Mouse (Mus musculus): ENCODE results near the gene Slitrk3.
"Not testable (repeated sequence)": the region's sequence is repeated elsewhere in the genome, so short reads cannot be mapped to it uniquely, and the experiment has no call there.

The Slitrk3 gene

DNA sequence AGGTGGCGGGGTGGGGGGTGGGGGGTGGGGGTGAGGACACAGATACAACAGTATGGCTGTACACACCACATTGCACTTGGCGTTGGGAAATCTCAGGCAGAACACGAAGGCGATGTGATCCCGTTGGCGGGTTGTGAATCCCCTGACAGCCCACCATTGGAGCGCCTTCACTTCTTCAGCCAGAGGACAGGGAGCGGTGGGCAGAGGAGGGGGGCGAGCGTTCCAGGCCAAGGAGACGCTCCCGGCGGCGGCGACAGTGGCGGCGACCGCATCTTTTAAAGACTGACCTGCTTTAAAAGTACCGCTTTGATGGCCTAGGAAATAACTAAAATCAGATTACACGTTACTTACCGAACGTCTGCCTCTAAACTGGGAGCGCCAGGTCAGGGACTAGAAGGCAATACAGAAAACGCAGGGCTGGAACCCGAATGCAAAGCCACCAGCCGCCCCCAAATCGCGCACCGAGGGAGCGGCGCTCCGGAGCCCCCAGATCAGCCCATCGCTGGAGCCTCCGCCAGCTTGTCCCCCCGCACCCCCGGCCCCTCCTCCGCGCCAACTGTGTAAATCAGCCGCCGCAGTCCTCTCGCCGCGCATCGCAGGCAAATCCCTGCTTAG lies at the start of gene Slitrk3:
TSS of gene Slitrk3 (minus strand) at position 607 of the 615 bp plus-strand sequence.
- no peak for DNase-seq (ENCODE audit: low read depth)

DNA sequence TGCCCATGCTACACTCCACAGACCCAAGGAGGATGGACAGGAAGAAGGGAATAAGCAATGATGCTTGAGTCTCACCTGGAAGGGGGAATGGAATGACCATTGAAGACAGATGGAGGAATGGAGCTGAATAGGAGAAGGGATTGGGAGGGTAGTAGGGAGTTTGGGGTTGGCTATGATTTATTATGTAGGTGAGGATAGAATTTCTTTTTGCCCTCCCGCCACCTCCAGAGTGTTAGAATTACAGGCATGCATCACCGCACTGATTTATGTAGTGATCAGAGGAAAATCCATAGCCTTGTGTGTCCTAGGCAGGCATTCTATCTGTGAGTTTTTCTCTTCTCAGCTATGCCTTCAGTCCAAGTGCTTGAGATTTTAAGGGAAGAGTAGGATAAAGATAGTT lies 36.8 kb upstream of the Slitrk3 start:
- DNase-seq (ENCODE audit: low read depth): not testable (repeated sequence)

DNA sequence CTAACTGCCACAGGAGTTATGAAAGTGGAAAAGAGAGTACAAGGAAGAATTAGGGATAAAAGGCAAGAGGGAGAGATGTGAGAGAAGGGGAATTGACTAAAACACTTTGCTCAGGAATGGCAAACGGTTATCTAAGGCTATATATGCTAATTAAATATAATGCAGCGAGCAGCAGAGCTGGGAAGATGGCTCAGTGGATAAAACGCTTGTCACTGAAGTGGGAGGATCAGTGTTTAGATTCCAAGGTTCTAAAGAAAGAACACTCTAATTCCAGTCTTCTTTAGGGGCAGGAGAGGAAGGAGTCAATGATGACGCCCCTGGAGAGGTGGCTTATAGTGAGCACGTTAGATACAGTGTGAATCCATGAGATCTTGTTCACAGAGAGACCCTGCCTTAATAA lies 27.0 kb upstream of the Slitrk3 start:
- DNase-seq (ENCODE audit: low read depth): no peak

DNA sequence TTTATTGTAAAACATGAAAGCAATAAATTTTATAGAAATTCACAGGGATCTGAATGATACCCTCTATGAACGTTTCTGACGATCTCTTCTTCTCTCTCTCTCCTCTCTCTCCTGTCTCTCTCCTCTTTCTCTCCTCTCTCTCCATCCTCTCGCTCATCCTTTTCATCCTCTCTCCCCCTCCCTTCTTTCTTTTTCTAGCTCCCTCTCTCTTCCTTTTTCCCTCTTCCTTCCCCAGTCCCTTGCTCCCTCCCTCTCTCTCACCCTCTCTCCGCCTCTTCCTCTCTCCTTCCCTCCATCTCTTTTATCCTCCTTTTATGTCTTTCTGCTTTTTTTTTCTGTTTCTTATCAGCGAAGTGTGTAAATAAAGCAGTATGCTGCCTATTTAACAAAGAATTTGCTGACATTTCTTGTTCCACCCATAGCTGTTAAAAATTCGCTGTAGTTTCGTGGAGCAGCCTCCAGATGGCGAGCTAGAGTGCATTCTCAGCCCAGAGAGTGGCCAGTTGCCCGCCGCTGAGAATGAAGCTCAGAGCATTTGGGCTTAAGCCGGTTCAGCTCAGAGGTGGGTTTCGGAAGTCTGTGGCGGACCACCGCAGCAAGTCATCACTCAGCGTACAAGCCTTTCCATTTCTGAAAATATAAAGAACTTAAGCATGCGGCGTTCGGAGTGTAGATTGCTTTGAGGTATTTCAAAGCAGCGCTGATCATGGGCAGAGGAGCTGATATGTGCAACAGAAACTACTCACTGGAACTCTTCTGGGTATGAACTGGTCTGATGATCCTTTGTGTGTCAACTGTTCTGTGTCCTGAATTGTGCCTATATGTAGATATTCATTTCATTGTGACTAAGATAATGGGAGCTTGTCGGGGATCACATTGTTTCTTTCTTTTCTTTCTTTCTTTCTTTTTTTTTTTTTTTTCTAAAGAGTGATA lies 8.5 kb upstream of the Slitrk3 start:
- peak; percentile 27 for DNase-seq (ENCODE audit: low read depth)

DNA sequence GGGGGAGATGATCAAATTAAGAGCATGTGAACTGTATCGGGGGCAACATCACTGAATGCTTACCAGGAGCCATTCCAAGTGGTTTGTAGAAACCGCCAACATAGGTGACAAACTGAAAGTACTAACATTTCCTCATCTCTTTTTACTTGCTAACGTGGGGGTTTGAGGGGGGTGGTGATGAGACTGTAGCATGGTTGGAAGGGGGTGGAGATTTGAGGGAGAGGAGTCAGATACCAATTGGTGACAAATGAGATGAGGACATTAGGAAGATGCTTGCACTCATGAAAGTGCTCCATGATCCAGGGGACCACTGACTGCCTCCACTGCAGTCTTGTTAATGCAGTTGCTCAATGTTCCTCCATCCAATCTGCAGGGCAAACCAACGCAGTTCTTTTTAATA lies 587 bp upstream of the Slitrk3 start:
- no peak for DNase-seq (ENCODE audit: low read depth)

DNA sequence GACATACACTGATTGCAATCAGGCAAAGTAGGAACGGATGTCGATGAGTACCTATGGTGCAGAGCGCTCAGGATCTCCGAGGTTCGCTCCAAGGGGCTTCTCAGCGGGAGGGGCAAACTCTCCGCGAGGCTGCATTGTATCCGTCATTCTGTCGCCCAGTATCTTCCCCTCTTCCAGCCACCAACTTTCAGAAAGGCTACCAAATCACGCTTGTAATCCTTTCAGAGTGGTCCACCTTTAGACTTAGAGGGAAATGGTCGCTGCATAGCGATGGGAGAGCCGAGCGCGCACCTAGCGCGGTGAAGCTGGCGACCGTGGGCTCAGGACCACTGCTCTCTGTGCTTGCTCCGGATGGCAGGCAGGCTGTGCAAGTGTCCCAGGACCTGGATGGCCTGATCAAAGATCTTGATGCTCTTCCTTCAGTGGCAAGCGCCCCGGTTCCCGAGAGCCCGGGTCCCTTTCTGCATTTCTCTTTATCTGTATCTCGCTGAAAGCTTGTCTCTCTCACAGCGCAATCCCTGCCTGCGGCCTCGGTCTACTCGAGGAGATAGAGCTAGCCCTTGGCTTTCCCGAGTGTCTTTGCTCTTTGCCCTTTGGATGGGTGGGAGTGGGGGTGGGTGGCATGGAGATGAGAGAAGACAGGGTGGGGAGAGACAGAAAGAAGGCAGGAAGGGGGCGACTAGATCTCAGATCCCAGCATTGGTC lies 959 bp downstream of the Slitrk3 start:
- DNase-seq (ENCODE audit: low read depth): no peak

DNA sequence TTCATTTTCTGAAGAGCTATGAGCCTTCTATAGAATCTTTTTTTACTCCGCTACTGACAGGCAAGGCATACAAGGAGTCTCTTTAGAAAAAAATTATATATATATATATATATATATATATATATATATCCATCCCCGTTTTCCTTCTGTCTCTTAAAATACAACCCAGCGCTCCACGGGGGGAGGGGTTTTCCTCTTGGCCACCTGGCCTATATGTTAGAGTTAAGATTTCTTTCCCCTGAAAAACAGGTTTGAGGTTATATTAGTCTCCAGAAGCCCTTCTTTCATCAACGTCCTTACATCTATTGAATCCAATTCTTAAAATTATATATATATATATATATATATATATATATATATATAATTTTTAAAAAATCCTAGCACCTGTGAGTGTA lies 1.6 kb downstream of the Slitrk3 start:
- no peak for DNase-seq (ENCODE audit: low read depth)

DNA sequence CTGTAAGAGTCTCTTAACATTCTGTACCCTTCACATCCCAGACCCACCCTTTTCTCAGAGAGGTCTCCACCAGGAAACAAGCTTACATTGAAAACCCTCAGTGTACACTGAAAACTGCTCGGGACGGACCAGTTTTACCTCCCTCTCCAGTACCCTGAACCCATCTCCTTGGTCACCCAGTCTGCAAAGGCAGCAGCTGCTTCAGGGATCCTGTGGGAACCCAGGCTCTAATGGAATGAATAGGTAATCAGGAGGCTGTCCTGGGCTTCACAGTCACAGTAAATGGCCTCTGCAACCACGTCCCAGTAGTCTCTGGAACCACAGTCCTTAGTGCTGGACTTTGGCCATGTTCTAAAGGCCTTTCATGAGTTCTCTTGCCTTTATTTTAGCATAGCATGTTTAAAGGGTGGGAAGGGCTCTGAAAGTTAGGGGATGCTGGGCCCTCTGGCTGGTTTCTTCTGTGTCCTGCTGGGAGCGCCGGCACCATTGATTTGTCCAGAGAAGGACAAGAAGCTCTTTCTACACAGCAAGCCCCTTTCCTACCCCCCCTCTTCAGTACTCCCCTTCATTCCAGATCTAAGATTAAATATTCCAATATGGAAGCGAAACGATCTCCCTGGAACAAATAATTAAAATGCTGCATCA lies 2.1 kb downstream of the Slitrk3 start:
- no peak for DNase-seq (ENCODE audit: low read depth)

DNA sequence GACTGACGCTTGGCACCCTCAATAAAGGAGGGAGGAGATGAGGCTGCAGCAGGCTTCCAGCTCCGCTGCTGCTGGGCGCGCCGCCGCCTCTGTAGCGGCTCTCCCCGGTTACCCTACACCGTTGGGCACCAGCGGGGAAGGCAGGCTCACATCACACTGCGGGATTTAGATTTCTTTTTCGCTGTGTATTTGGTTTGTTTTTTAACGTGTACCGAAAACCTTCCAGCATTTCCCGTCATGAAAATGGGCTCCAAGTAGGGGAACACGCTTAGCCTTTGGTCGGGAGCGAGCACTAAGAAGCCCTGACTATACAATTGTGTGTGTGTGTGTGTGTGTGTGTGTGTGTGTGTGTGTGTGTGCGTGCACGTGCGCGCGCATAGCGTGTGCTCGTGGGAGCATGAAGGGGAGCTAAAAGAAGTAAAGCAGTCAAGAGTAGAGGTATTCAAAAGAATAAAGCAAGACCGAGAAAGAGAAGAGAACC lies 4.1 kb downstream of the Slitrk3 start:
- DNase-seq (ENCODE audit: low read depth): no peak

DNA sequence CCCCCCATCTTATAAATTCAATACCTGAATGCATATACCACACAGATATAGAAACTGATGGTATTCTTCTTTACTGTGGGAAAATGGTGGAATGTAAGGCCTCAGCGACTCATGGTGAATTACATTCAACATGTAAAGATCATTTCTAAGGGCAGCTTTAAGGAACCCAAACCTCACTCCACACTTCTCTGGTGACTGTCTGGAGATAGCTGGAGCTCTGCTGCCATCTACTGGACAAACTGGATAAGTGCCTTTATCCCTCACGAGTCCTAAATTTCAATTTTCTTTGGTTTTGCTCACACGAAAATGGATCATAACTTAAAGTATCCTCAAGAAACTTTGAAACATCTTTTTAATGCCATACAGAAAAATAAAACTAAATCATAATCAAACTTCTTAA lies 11.4 kb downstream of the Slitrk3 start:
- DNase-seq (ENCODE audit: low read depth): peak; percentile 66

DNA sequence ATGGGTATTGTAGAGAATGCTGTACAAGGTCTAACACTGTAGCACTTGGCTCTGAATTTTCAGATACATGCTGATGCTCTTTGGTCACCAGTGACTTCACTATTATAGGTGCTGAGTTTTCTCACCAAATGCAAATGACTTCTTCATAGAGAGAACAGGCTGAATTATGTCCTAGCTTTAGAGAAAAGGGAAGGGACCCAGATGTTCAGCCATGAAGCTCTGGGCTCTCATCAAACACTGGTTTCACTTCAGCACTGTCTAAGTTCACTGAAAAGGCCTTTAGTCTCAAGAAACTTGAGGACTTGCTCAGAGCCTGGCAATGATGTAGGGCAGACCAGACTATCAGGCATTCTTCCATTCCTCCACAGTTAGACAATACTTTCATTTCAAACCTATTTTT lies 15.3 kb downstream of the Slitrk3 start:
- DNase-seq (ENCODE audit: low read depth): no peak

DNA sequence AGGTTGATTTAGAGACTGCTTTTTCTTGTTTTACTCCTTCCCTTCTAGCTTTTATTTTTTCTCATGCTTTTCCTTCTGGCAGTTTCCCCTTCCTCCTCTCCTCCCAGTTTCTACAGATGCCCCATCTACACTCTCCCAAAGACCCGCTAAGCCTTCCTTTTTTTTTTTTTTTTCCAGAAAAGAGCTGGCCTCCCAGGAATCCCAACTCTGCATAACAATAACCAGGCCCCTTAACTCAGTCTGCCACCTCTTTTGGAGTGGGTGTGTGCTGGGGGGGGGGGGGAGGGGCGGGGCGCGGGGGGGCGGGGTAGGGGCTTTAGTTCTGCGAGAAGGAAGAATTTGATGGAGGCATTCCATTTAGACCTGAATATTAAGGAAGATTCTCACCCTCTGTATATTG lies 51.6 kb downstream of the Slitrk3 start:
- no peak for DNase-seq (ENCODE audit: low read depth)

DNA sequence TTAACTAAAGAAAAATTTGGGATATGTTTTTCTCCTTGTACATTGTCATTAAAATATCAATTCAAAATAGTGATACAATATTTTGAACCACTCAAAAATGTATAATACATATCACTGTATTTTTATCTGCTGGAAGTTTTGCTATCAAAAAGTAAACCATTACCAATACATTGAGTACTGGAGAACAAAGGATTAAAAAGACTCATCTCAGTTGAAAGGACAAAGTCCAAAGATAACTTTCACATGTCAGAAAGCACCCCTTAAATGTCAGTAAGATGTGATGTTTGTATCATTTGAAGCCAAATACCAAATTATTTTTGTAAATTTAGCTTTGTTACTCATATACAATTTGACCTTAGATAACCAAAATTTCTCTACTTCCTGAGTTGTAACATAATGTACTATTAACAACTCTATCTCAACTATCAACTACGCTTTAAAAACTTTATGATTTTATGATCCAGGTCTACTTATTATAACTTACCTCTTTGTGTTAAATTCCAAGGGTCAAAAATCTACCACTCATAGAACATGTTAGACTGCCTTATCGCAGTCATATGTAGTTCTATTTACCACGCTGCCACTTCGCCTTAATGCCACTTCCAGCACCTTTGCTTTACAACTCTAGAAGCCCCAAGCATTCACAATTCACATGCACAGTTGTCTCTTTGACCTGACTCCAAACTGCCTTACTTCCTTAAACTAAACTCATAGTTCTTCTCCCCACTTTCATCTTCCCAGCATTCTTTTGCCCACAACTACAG lies 54.5 kb downstream of the Slitrk3 start:
- no peak for DNase-seq (ENCODE audit: low read depth)

DNA sequence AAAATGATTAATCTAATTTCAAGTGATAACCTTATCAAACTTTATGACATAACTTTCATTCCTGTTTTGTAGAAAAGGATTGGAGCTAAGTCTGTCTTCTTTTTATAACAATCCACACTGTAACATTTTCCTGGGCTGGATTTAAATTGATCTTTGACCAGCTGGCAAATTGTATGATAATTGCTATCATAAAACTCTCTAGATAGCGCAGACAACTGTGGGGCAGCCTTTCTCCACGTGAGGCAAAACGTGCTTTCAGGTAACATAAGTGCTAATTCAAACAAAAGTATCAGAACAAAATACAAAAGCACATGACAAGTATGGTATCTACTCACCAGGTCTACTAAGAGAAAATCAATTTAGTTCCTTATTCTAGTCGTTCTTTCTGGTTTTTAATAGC lies 60.1 kb downstream of the Slitrk3 start:
- no peak for DNase-seq (ENCODE audit: low read depth)
